Mouse (Mus musculus) forebrain, embryonic 11.5 days (tissue): Measurements from ENCODE around the gene Ddx42. TPM values are rescaled to one million over a fixed set of nuclear protein-coding genes. Genes with fewer than 3 reads are reported as not detected.
A peak's percentile ranks its signal among the peaks of the same experiment; 100 is the strongest.
"Not testable (repeated sequence)": the region's sequence is repeated elsewhere in the genome, so short reads cannot be mapped to it uniquely, and the experiment has no call there.

ENCODE experiments used
- ATAC-seq: fragments of 200-750 bp; cut with Nextera tagmentation; replicated peaks from 2 replicates; pipeline ENCODE4 v1.8.0; 2017; ENCODE audit warnings: moderate TSS enrichment; ENCODE audit not compliant: low FRiP score
- DNase-seq: peaks from one replicate; pipeline ENCODE4 v3.0.0-alpha.2; 2017; ENCODE audit warnings: low spot score
- H3K27ac ChIP-seq: fragments of 300-500 bp; sonication (generic); 2 replicates; pipeline ENCODE4 v1.5.1; 2014; ENCODE audit warnings: low read depth, low read length
- H3K27me3 ChIP-seq: fragments of 300-500 bp; sonication (generic); 2 replicates; pipeline ENCODE4 v1.6.1; 2014; ENCODE audit warnings: mild to moderate bottlenecking, low read length, mixed read lengths; ENCODE audit not compliant: control insufficient read depth, insufficient read depth
- H3K36me3 ChIP-seq: fragments of 300-500 bp; sonication (generic); 2 replicates; pipeline ENCODE4 v1.6.1; 2014; ENCODE audit warnings: mild to moderate bottlenecking, low read length, moderate library complexity, mixed read lengths; ENCODE audit not compliant: control insufficient read depth, insufficient read depth
- H3K4me1 ChIP-seq: fragments of 300-500 bp; sonication (generic); replicated peaks from 2 replicates; pipeline ENCODE4 v1.6.1; 2014; ENCODE audit warnings: low read length, mixed read lengths; ENCODE audit not compliant: control insufficient read depth, insufficient read depth
- H3K4me2 ChIP-seq: fragments of 300-500 bp; sonication (generic); 2 replicates; pipeline ENCODE4 v1.6.1; 2014; ENCODE audit warnings: low read depth, mild to moderate bottlenecking, low read length, moderate library complexity, mixed read lengths; ENCODE audit not compliant: severe bottlenecking
- H3K4me3 ChIP-seq: fragments of 300-500 bp; sonication (generic); 2 replicates; pipeline ENCODE4 v1.5.1; 2014; ENCODE audit warnings: low read depth, low read length
- H3K9ac ChIP-seq: fragments of 300-500 bp; sonication (generic); 2 replicates; pipeline ENCODE4 v1.6.1; 2014; ENCODE audit warnings: low read length
- H3K9me3 ChIP-seq: fragments of 300-500 bp; sonication (generic); 2 replicates; pipeline ENCODE4 v1.6.1; 2016; ENCODE audit warnings: low read length, mixed read lengths; ENCODE audit not compliant: control insufficient read depth
- WGBS: fragments of 180-500 bp; shearing (Covaris S2); extraction: QIAGEN DNeasy Blood & Tissue Kit; methylation state at CpG from one replicate; pipeline ENCODE4 v1.1.7; 2014; 5-methylcytosine and 5-hydroxymethylcytosine counted together
- polyA plus RNA-seq: library from polyadenylated mRNA; unstranded; fragments of >200 nt; fragmentation: Nextera tagmentation; extraction: Ambion mirVana; gene quantifications from 2 replicates; pipeline ENCODE4 v1.2.1, GENCODE M21; 2014

The Ddx42 gene
- polyA plus RNA-seq, 1 experiment from 2014 or later: 111 TPM

DNA sequence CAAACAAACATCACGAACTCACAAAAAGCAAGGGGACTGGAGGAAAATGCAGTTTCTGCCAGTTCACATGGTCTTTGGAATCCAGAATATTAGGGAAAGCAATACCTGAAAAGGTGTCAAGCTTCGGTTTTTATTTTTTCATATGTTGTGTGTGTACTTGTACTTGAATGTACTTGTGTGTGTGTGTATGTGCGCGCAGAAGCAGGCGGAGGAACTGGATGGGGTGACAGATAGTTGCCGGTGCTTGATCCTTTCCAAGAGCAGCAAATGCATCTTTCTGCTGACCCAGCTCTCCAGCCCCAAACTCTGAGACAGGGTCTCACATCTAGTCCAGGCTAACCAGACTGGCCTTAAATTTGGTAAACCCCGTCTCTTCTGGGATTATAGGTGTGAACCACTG, 21.8 kb upstream of the Ddx42 start:
- 93% methylated on average over 7 of the region's 7 CpGs for WGBS
- no peak for DNase-seq

DNA sequence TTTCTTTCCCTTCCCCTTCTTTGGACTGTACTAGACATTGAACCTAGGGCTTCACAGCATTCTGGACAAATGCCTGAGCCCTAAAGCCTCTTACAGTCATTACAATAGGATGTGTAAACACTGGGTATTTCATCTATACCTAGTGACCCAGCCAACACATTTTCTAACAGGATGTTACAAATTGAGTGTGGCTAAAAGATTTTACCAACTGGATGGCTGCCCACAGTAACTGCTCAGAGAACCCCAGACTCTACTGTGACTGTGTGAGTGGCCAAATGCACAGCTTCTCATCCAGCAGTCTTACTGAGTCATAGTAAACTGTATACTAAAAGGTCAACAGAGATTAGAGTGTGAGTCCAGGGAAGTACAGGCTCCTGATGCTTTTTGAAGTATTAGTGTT, 21.4 kb upstream of the Ddx42 start:
- Histone ChIP-seq H3K27me3 (no peaks in the 10 kb centered on the region), H3K4me2 (no peak overlapping the region), H3K27ac (no peak overlapping the region), H3K9ac (no peak overlapping the region), H3K36me3 (peaks cover 6% of the 10 kb centered on the region), H3K4me1 (peaks cover 2% of the 10 kb centered on the region; the same call in 1 of the 2 replicates), H3K4me3 (no peak overlapping the region), H3K9me3 (no peaks in the 10 kb centered on the region)
- DNase-seq: no peak
- ATAC-seq: no peak

More for the DNA sequence above, 21.8 kb upstream of the Ddx42 start:
- H3K9me3 ChIP-seq: no peaks in the 10 kb centered on the region
- peaks cover 6% of the 10 kb centered on the region for H3K36me3 ChIP-seq
- H3K27me3 ChIP-seq: no peaks in the 10 kb centered on the region
- H3K4me3 ChIP-seq: no peak overlapping the region
- no peak for ATAC-seq
- H3K4me1 ChIP-seq: peaks cover 2% of the 10 kb centered on the region; the same call in 1 of the 2 replicates
- H3K4me2 ChIP-seq: no peak overlapping the region
- no peak overlapping the region for H3K9ac ChIP-seq
- no peak overlapping the region for H3K27ac ChIP-seq

DNA sequence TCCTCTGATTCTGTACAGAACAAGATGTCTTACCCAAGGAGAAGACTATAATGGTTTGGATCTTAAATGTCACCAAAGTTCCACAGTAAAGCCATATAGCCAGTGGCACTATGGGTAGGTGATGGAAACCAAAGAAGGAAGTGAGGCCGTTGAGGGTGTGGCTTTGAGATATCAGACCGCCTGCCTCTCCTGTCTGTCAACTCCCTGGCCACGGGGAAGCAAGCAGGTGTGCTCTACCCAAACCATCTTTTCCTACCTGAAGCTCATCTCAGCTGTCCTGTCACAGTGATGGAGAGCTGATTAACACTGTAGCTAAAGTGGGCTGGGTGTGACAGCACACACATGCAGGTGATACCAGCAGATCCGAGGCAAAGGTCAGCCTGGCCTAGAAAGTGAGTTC, 18.4 kb upstream of the Ddx42 start:
- Histone ChIP-seq H3K27me3 (no peaks in the 10 kb centered on the region), H3K4me3 (no peak overlapping the region), H3K9ac (no peak overlapping the region), H3K4me1 (no peaks in the 10 kb centered on the region; the same call in 1 of the 2 replicates), H3K36me3 (peaks cover 6% of the 10 kb centered on the region), H3K4me2 (no peak overlapping the region), H3K9me3 (no peaks in the 10 kb centered on the region), H3K27ac (no peak overlapping the region)
- no peak for ATAC-seq
- no peak for DNase-seq
- 89% methylated on average over 4 of the region's 4 CpGs for WGBS

DNA sequence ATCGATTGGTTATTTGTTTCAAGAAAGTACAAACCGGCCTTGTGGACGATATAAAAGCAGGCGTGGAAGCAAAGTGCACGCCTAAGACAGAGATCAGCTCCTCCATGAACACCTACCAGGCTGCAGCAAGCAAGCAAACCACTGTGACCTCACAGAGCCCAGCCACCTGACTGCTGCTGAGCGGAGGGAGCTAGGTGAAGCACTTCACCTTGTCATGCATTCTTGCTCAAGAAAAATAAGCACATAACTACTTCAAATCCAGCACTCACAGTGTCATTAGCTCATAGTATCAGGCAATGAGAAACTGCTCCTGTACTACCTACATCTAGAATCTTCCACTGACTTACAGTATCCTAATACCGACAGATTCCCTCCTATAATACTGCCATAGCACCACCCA, 16.7 kb upstream of the Ddx42 start:
- H3K27me3 ChIP-seq, H3K4me3 ChIP-seq, H3K9ac ChIP-seq, ATAC-seq, DNase-seq, H3K4me2 ChIP-seq, H3K4me1 ChIP-seq, H3K9me3 ChIP-seq, H3K27ac ChIP-seq: not testable (repeated sequence)
- H3K36me3 ChIP-seq: peaks cover 11% of the 10 kb centered on the region
- WGBS: 91% methylated on average over 7 of the region's 7 CpGs

DNA sequence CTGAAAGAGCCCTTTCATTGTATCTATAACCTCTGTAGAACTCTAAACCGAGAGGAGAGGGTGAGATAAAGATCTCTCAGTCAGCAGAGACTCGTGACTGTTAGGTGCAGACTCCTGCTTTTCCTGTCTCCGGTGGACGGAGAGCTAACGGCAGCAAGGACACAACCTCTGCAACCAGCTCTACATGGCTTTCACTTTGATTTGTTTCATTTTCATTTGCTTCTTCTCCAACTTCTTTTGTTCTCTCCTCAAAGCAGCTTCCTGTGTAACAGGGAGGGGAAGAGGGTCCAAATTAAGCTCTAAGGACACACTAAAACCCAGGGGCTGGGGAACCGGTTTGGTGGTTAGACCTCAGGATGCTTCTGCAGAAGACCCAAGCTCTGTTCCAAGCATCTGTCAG, 16.0 kb upstream of the Ddx42 start:
- H3K4me2 ChIP-seq: no peak overlapping the region
- no peak for DNase-seq
- H3K9me3 ChIP-seq: no peaks in the 10 kb centered on the region
- no peak for ATAC-seq
- H3K4me3 ChIP-seq: no peak overlapping the region
- no peaks in the 10 kb centered on the region for H3K4me1 ChIP-seq
- WGBS: 89% methylated on average over 6 of the region's 6 CpGs
- no peak overlapping the region for H3K27ac ChIP-seq
- H3K36me3 ChIP-seq: peaks cover 11% of the 10 kb centered on the region
- H3K27me3 ChIP-seq: no peaks in the 10 kb centered on the region
- no peak overlapping the region for H3K9ac ChIP-seq

DNA sequence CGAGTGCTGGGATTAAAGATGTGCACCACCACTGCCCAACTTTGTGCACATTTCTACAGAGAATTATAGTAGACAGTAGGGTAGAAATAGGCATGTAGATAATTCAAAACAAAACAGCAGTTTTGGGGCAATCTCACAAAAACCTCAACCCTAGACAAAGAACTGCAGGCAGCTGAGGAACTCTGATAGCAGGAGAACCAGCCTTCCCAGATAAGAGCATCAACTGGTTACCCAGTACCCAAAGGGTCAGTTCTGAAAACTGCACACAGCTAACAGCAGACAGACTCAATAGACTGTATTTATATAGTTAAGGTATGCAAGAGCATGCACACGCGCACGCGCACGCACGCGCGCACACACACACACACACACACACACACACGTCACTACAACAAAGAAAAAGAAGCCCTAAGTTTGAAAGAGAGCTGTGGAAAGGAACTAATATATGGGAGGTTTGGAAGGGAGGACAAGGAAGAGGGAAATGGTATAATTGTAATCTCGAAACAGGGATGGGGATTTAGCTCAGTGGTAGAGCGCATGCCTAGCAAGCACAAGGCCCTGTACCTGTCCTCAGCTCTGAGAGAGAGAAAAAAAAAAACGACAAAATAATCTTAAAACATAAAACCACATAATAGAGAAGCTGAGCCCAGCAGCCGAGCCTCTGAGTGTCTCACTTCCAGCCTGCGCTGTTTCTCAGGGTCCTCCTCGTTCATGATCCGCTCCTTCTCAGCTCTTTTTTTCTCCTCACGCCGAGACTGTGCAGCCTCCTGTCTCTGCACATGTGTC, 15.2 kb upstream of the Ddx42 start:
- DNase-seq: no peak
- H3K4me2 ChIP-seq: no peak overlapping the region
- no peak overlapping the region for H3K4me3 ChIP-seq
- H3K36me3 ChIP-seq: peaks cover 11% of the 10 kb centered on the region
- no peak overlapping the region for H3K9ac ChIP-seq
- H3K4me1 ChIP-seq: no peaks in the 10 kb centered on the region
- no peaks in the 10 kb centered on the region for H3K9me3 ChIP-seq
- H3K27me3 ChIP-seq: no peaks in the 10 kb centered on the region
- 94% methylated on average over 19 of the region's 19 CpGs for WGBS
- no peak for ATAC-seq
- no peak overlapping the region for H3K27ac ChIP-seq

DNA sequence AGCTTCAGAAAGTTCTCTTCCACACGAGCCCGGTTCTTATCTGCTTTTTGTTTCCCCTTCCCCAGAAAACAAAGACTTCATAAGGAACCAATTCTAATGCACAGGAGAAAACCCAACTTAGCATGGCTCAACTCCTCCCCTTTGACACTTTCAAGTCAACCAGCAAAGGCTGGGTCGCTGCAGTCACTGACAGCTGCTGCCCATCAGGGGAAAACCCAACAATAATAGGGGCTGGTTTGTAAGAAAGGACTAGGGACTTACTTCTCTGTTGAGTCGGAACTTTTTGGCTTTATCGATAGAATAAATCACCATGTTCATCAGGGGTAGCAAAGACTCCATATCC, 14.6 kb upstream of the Ddx42 start, which contains the start of gene Strada:
TSS of gene Strada (minus strand) at position 46 of the 343 bp plus-strand sequence.
- H3K4me3 ChIP-seq: no peak within 1 kb of the TSS
- H3K9ac ChIP-seq: no peak within 1 kb of the TSS
- DNase-seq (no peak), ATAC-seq (no peak)
- no peaks in the 10 kb centered on the region for H3K4me1 ChIP-seq
- H3K9me3 ChIP-seq: no peaks in the 10 kb centered on the region
- no peaks in the 10 kb centered on the region for H3K27me3 ChIP-seq
- WGBS: 81% methylated on average over 5 of the region's 5 CpGs
- no peak within 1 kb of the TSS for H3K4me2 ChIP-seq
- peaks cover 11% of the 10 kb centered on the region; the same call in 1 of the 2 replicates for H3K36me3 ChIP-seq
- H3K27ac ChIP-seq: no peak within 1 kb of the TSS

DNA sequence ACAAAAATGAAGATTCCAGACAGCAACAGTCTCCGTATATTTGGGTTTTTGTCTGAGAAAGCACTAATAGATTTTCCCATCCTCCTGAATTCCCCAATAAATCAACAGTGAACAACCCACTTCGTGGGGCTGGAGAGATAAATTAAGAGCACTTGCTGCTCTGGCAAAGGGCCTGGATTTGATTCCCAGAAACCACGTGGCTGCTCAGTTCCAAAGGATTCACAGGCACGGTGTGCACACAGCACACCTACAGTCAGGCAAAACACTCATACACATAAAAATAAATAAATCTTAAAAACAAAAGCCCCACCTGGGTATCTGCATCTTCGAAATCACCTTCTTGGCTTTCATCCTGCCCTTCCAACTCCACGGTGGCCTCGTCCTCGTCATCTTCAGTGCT, 4.0 kb upstream of the Ddx42 start:
- Histone ChIP-seq H3K9me3 (no peaks in the 10 kb centered on the region), H3K27ac (no peak overlapping the region), H3K9ac (no peak overlapping the region), H3K4me3 (no peak overlapping the region), H3K4me1 (peaks cover 5% of the 10 kb centered on the region; the same call in 1 of the 2 replicates), H3K4me2 (no peak overlapping the region), H3K36me3 (peaks cover 3% of the 10 kb centered on the region; the same call in 1 of the 2 replicates), H3K27me3 (no peaks in the 10 kb centered on the region)
- no peak for DNase-seq
- 96% methylated on average over 8 of the region's 8 CpGs for WGBS
- ATAC-seq: no peak

DNA sequence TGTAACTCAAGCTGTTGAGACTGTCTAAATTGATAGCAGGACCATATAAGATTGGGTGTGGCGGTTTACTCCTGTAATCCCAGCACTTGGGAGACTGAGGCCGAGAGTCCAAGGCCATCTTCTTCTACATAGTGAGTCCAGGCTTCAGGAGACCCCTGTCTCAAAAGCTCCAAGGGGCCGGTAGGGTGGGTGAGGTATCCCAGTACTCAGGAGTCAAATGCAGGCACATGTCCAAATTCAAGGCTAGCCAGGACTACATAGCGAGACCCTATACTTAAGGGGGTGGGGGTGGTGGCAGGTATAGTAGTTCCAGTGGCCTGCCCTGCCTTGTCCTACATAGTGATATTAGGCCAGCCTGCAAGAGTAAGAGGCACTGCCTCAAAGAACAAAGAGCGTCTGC, 1.9 kb upstream of the Ddx42 start:
- Histone ChIP-seq H3K36me3 (no peaks in the 10 kb centered on the region), H3K4me2 (peak overlapping the region; percentile 74; the same call in 1 of the 2 replicates), H3K27me3 (no peaks in the 10 kb centered on the region), H3K27ac (no peak overlapping the region), H3K9me3 (no peaks in the 10 kb centered on the region), H3K9ac (peak overlapping the region; percentile 92; the same call in 1 of the 2 replicates), H3K4me1 (peaks cover 7% of the 10 kb centered on the region; the same call in 1 of the 2 replicates), H3K4me3 (peak overlapping the region; percentile 98; the same call in 1 of the 2 replicates)
- DNase-seq (no peak), ATAC-seq (no peak)
- 93% methylated on average over 5 of the region's 5 CpGs for WGBS
